Mouse (Mus musculus) MEL (cell line): ENCODE data around the gene Sorcs1. TPM values are rescaled to one million over a fixed set of nuclear protein-coding genes. Genes with fewer than 3 reads are reported as not detected.

Experiments
- DNase-seq: peaks from one replicate; pipeline ENCODE4 v3.0.0; 2011; ENCODE audit warnings: low read depth, low spot score
- H3K27ac ChIP-seq: 2 replicates; pipeline ENCODE4 v1.5.1; 2012; ENCODE audit warnings: low read depth, mild to moderate bottlenecking, control low read depth, low read length, moderate library complexity; ENCODE audit not compliant: control insufficient read depth
- H3K27me3 ChIP-seq, 2 experiments: fragments of 150-350 bp in 1 of 2; sonication (generic) in 1 of 2; 2 replicates each; pipeline ENCODE4 v1.6.1; 2012; ENCODE audit warnings: low read length in 2 of 2, mild to moderate bottlenecking in 2 of 2, improper control_type of control experiment in 1 of 2, moderate library complexity in 1 of 2; ENCODE audit not compliant: insufficient read depth in 2 of 2, control insufficient read depth in 1 of 2
- H3K36me3 ChIP-seq, 2 experiments: 2 replicates each; pipeline ENCODE4 v1.6.1; 2012 to 2014; ENCODE audit warnings: low read length in 2 of 2, improper control_type of control experiment in 1 of 2, inconsistent platforms in 1 of 2, mild to moderate bottlenecking in 1 of 2; ENCODE audit not compliant: insufficient read depth in 2 of 2, control insufficient read depth in 1 of 2
- H3K4me1 ChIP-seq, 2 experiments: fragments of 150-350 bp in 1 of 2; sonication (generic) in 1 of 2; 2 replicates each; pipeline ENCODE4 v1.6.1; 2012; ENCODE audit warnings: low read length in 2 of 2, improper control_type of control experiment in 1 of 2, mild to moderate bottlenecking in 1 of 2; ENCODE audit not compliant: insufficient read depth in 2 of 2, control insufficient read depth in 1 of 2
- H3K4me3 ChIP-seq, 2 experiments: fragments of 150-350 bp in 1 of 2; sonication (generic) in 1 of 2; 2 replicates each; pipeline ENCODE4 v1.5.1; 2012; ENCODE audit warnings: low read depth in 2 of 2, low read length in 2 of 2, mild to moderate bottlenecking in 2 of 2, moderate library complexity in 2 of 2, control low read depth in 1 of 2, improper control_type of control experiment in 1 of 2; ENCODE audit not compliant: control insufficient read depth in 1 of 2, insufficient read depth in 1 of 2
- H3K79me2 ChIP-seq: 2 replicates; pipeline ENCODE4 v1.6.1; 2012; ENCODE audit warnings: mild to moderate bottlenecking, low read length, moderate library complexity; ENCODE audit not compliant: control insufficient read depth, poor library complexity, insufficient read depth
- H3K9ac ChIP-seq: 2 replicates; pipeline ENCODE4 v1.6.1; 2012; ENCODE audit warnings: low read depth, mild to moderate bottlenecking, control low read depth, low read length, moderate library complexity; ENCODE audit not compliant: control insufficient read depth, poor library complexity, severe bottlenecking
- H3K9me3 ChIP-seq: fragments of 150-350 bp; sonication (generic); replicated peaks from 2 replicates; pipeline ENCODE4 v1.6.1; 2012; ENCODE audit warnings: mild to moderate bottlenecking, low read length, improper control_type of control experiment, moderate library complexity; ENCODE audit not compliant: insufficient read depth
- BHLHE40 ChIP-seq: IDR thresholded peaks from 2 replicates; pipeline ENCODE4 v1.6.1; 2012; ENCODE audit warnings: low read depth, mild to moderate bottlenecking, inconsistent platforms, low read length, improper control_type of control experiment, borderline replicate concordance
- CHD1 ChIP-seq: IDR thresholded peaks from 2 replicates; pipeline ENCODE4 v1.6.1; 2012; ENCODE audit warnings: low read depth, mild to moderate bottlenecking, inconsistent platforms, low read length, improper control_type of control experiment
- CHD2 ChIP-seq: IDR thresholded peaks from 2 replicates; pipeline ENCODE4 v1.6.1; 2011; ENCODE audit warnings: low read length, improper control_type of control experiment
- CTCF ChIP-seq, 3 experiments: IDR thresholded peaks in 2 of 3; conservative IDR thresholded peaks in 1 of 3; 2 replicates each; pipeline ENCODE4 v1.5.1; 2011 to 2012; ENCODE audit warnings: low read length in 3 of 3, low read depth in 2 of 3, mild to moderate bottlenecking in 2 of 3, improper control_type of control experiment in 1 of 3, inconsistent platforms in 1 of 3, mixed read lengths in 1 of 3, moderate library complexity in 1 of 3; ENCODE audit not compliant: control insufficient read depth in 1 of 3, insufficient read depth in 1 of 3, poor library complexity in 1 of 3, severe bottlenecking in 1 of 3
- E2F4 ChIP-seq: IDR thresholded peaks from 2 replicates; pipeline ENCODE4 v1.6.1; 2011; ENCODE audit warnings: low read depth, low read length, improper control_type of control experiment, borderline replicate concordance
- ELF1 ChIP-seq: IDR thresholded peaks from 2 replicates; pipeline ENCODE4 v1.6.1; 2014; ENCODE audit warnings: low read depth, mild to moderate bottlenecking, inconsistent platforms, low read length, improper control_type of control experiment, moderate library complexity
- GABPA ChIP-seq: IDR thresholded peaks from 2 replicates; pipeline ENCODE4 v1.6.1; 2012; ENCODE audit warnings: low read depth, mild to moderate bottlenecking, inconsistent platforms, low read length, improper control_type of control experiment, moderate library complexity
- MAFK ChIP-seq: IDR thresholded peaks from 2 replicates; pipeline ENCODE4 v1.6.1; 2011; ENCODE audit warnings: low read depth, mild to moderate bottlenecking, low read length, improper control_type of control experiment, borderline replicate concordance
- MAX ChIP-seq: IDR thresholded peaks from 2 replicates; pipeline ENCODE4 v1.6.1; 2011; ENCODE audit warnings: low read length, improper control_type of control experiment
- MEF2A ChIP-seq: IDR thresholded peaks from 2 replicates; pipeline ENCODE4 v1.6.1; 2014; ENCODE audit warnings: low read depth, mild to moderate bottlenecking, inconsistent platforms, low read length, improper control_type of control experiment; ENCODE audit not compliant: poor library complexity, insufficient replicate concordance, severe bottlenecking; ENCODE audit errors: extremely low read depth
- MXI1 ChIP-seq: IDR thresholded peaks from 2 replicates; pipeline ENCODE4 v1.6.1; 2011; ENCODE audit warnings: mild to moderate bottlenecking, low read depth, low read length, improper control_type of control experiment
- MYC ChIP-seq: IDR thresholded peaks from 2 replicates; pipeline ENCODE4 v1.6.1; 2011; ENCODE audit warnings: low read depth, mild to moderate bottlenecking, low read length, improper control_type of control experiment, moderate library complexity
- NRF1 ChIP-seq: IDR thresholded peaks from 2 replicates; pipeline ENCODE4 v1.6.1; 2014; ENCODE audit warnings: low read depth, mild to moderate bottlenecking, inconsistent platforms, low read length, improper control_type of control experiment, moderate library complexity; ENCODE audit not compliant: poor library complexity, insufficient read depth, severe bottlenecking
- POLR2AphosphoS2 ChIP-seq: IDR thresholded peaks from 2 replicates; pipeline ENCODE4 v1.6.1; 2011; ENCODE audit warnings: low read length, improper control_type of control experiment
- POLR2AphosphoS5 ChIP-seq: IDR thresholded peaks from 2 replicates; pipeline ENCODE4 v1.6.1; 2012; ENCODE audit warnings: low read depth, borderline replicate concordance, mild to moderate bottlenecking, inconsistent platforms, low read length, moderate library complexity, mixed read lengths
- SIN3A ChIP-seq: IDR thresholded peaks from 2 replicates; pipeline ENCODE4 v1.6.1; 2012; ENCODE audit warnings: low read length, improper control_type of control experiment, inconsistent platforms
- SMC3 ChIP-seq: IDR thresholded peaks from 2 replicates; pipeline ENCODE4 v1.6.1; 2011; ENCODE audit warnings: low read depth, low read length, improper control_type of control experiment
- UBTF ChIP-seq: IDR thresholded peaks from 2 replicates; pipeline ENCODE4 v1.6.1; 2012; ENCODE audit warnings: low read depth, mild to moderate bottlenecking, inconsistent platforms, low read length, improper control_type of control experiment, moderate library complexity, borderline replicate concordance; ENCODE audit not compliant: insufficient read depth
- USF1 ChIP-seq: IDR thresholded peaks from 2 replicates; pipeline ENCODE4 v1.6.1; 2014; ENCODE audit warnings: low read depth, mild to moderate bottlenecking, inconsistent platforms, low read length, improper control_type of control experiment, moderate library complexity
- USF2 ChIP-seq, 2 experiments: IDR thresholded peaks; 2 replicates each; pipeline ENCODE4 v1.6.1; 2011 to 2012; ENCODE audit warnings: improper control_type of control experiment in 2 of 2, low read length in 2 of 2, borderline replicate concordance in 1 of 2, inconsistent platforms in 1 of 2, low read depth in 1 of 2, mild to moderate bottlenecking in 1 of 2; ENCODE audit not compliant: insufficient read depth in 1 of 2
- ZC3H11A ChIP-seq: IDR thresholded peaks from 2 replicates; pipeline ENCODE4 v1.6.1; 2012; ENCODE audit warnings: low read depth, mild to moderate bottlenecking, inconsistent platforms, low read length, improper control_type of control experiment
- ZKSCAN1 ChIP-seq: IDR thresholded peaks from 2 replicates; pipeline ENCODE4 v1.6.1; 2012; ENCODE audit warnings: low read depth, mild to moderate bottlenecking, inconsistent platforms, low read length, improper control_type of control experiment, moderate library complexity
- ZMIZ1 ChIP-seq: IDR thresholded peaks from 2 replicates; pipeline ENCODE4 v1.6.1; 2012; ENCODE audit warnings: low read depth, mild to moderate bottlenecking, inconsistent platforms, low read length, improper control_type of control experiment, moderate library complexity
- ZNF384 ChIP-seq: IDR thresholded peaks from 2 replicates; pipeline ENCODE4 v1.6.1; 2012; ENCODE audit warnings: low read depth, mild to moderate bottlenecking, inconsistent platforms, low read length, improper control_type of control experiment
- polyA plus RNA-seq, 2 experiments: library from polyadenylated mRNA; stranded (reverse) in 1 of 2; unstranded in 1 of 2; fragments of >175 nt in 1 of 2; fragments of >200 nt in 1 of 2; gene quantifications; 2 replicates each; pipeline versions ENCODE4 v1.2.1 to v1.2.4; 2012; ENCODE audit warnings: low replicate concordance in 2 of 2, low read depth in 1 of 2; ENCODE audit not compliant: insufficient read length in 2 of 2, insufficient read depth in 1 of 2, missing spikeins in 1 of 2
- total RNA-seq: library from RNA; depleted of rRNA; stranded (reverse); fragments of 300-350 nt; gene quantifications from 2 replicates; pipeline ENCODE4 v1.2.3, GENCODE M21; 2012

Gene Sorcs1
- total and polyA plus RNA-seq, 3 experiments: not detected

GRCm38 (mm10) chr19:50674921-50675320 lies 3.5 kb downstream of the Sorcs1 start:
- H3K9ac ChIP-seq: no peak overlapping the region
- TF ChIP-seq MEF2A (no peak), ZC3H11A (no peak), E2F4 (no peak), NRF1 (no peak), CHD1 (no peak), CTCF (IDR thresholded peaks at IDR 0.05 in 2 of 3, conservative IDR thresholded peaks at IDR 0.05 in 1 of 3; ENCODE audit: control insufficient read depth in 1 of 3, insufficient read depth in 1 of 3, low read depth in 2 of 3, low read length in 3 of 3, poor library complexity in 1 of 3, severe bottlenecking in 1 of 3) (no peak), POLR2AphosphoS5 (no peak), BHLHE40 (no peak), USF2 (IDR thresholded peaks at IDR 0.05; ENCODE audit: borderline replicate concordance in 1 of 2, insufficient read depth in 1 of 2, low read depth in 1 of 2, low read length in 2 of 2) (no peak), UBTF (no peak), POLR2AphosphoS2 (no peak), MAFK (no peak), GABPA (no peak), SIN3A (no peak), MAX (no peak), SMC3 (no peak)
- TF ChIP-seq, all 39 proteins: peak for 0
- H3K79me2 ChIP-seq: no peaks in the 10 kb centered on the region
- no peaks in the 10 kb centered on the region for H3K36me3 ChIP-seq
- H3K4me3 ChIP-seq: no peak overlapping the region
- no peaks in the 10 kb centered on the region for H3K27me3 ChIP-seq
- H3K9me3 ChIP-seq: no peaks in the 10 kb centered on the region
- DNase-seq: no peak
- H3K27ac ChIP-seq: no peak overlapping the region
- no peaks in the 10 kb centered on the region for H3K4me1 ChIP-seq

- no peaks in the 10 kb centered on the region for H3K9me3 ChIP-seq
- no peak overlapping the region for H3K4me3 ChIP-seq
Observed at GRCm38 (mm10) chr19:50667516-50667915, 10.9 kb downstream of the Sorcs1 start.

More at GRCm38 (mm10) chr19:50667516-50667915, 10.9 kb downstream of the Sorcs1 start:
- TF ChIP-seq ZNF384 (no peak), ZKSCAN1 (no peak), MXI1 (no peak), ELF1 (no peak), MYC (no peak), CTCF (IDR thresholded peaks at IDR 0.05 in 2 of 3, conservative IDR thresholded peaks at IDR 0.05 in 1 of 3; ENCODE audit: control insufficient read depth in 1 of 3, insufficient read depth in 1 of 3, low read depth in 2 of 3, low read length in 3 of 3, poor library complexity in 1 of 3, severe bottlenecking in 1 of 3) (no peak), ZMIZ1 (no peak), CHD2 (no peak), USF1 (no peak), E2F4 (no peak)
- TF ChIP-seq, all 39 proteins: peak for 0
- Histone ChIP-seq H3K27ac (no peak overlapping the region), H3K4me1 (no peaks in the 10 kb centered on the region), H3K27me3 (no peaks in the 10 kb centered on the region; a peak in 1 of 4 replicates), H3K9ac (no peak overlapping the region), H3K79me2 (no peaks in the 10 kb centered on the region), H3K36me3 (no peaks in the 10 kb centered on the region)
- no peak for DNase-seq
